Mouse (Mus musculus): ENCODE data around the gene Xpnpep3. TPM values are rescaled to one million over a fixed set of nuclear protein-coding genes. Genes with fewer than 3 reads are reported as not detected.
A peak's percentile ranks its signal among the peaks of the same experiment; 100 is the strongest.

Gene Xpnpep3
- polyA plus RNA-seq, 1 experiment from 2014 or later = 13.8 TPM

GRCm38 (mm10) chr15:81438345-81438744 lies 38.4 kb downstream of the Xpnpep3 start:
- DNase-seq (ENCODE audit: low read depth, low spot score) (no peak), ATAC-seq (no peak)
- CTCF ChIA-PET = no interaction called here
- POLR2A ChIA-PET = no interaction called here
- no peak for TF ChIP-seq CTCF (IDR thresholded peaks at IDR 0.05)
- in situ Hi-C loops (cut with MboI; ENCODE audit: low pct_unique_long_range_greater_than_20kb) = no loop called here
- no peaks in the 10 kb centered on the region for H3K27me3 ChIP-seq

GRCm38 (mm10) chr15:81439236-81439635 lies 39.3 kb downstream of the Xpnpep3 start:
- DNase-seq (ENCODE audit: low read depth, low spot score) = no peak
- no peak for TF ChIP-seq CTCF (IDR thresholded peaks at IDR 0.05)
- no peaks in the 10 kb centered on the region for H3K27me3 ChIP-seq
- ChIA-PET CTCF (no interaction called here), POLR2A (no interaction called here)
- ATAC-seq = no peak
- in situ Hi-C loops (cut with MboI; ENCODE audit: low pct_unique_long_range_greater_than_20kb) = no loop called here

GRCm38 (mm10) chr15:81448463-81448862 lies 48.5 kb downstream of the Xpnpep3 start:
- CTCF ChIA-PET = interaction anchor here (0.7 to 1.2 kb wide), 12 partner anchors 11 to 245 kb away, joined by 3 to 6 read pairs (median 3); partner anchors contain the start of gene L3mbtl2
- no peaks in the 10 kb centered on the region for H3K27me3 ChIP-seq
- ATAC-seq (peak; percentile 31), DNase-seq (ENCODE audit: low read depth, low spot score) (peak; percentile 28)
- TF ChIP-seq CTCF (IDR thresholded peaks at IDR 0.05) = peak; percentile 78
- POLR2A ChIA-PET = no interaction called here
- in situ Hi-C loops (cut with MboI; ENCODE audit: low pct_unique_long_range_greater_than_20kb) = loop anchor here (10.0 kb wide), 1 partner anchor 226 kb away; no protein-coding TSS in a partner anchor

GRCm38 (mm10) chr15:81461523-81461922 lies 61.6 kb downstream of the Xpnpep3 start:
- TF ChIP-seq CTCF (IDR thresholded peaks at IDR 0.05) = no peak
- no peaks in the 10 kb centered on the region for H3K27me3 ChIP-seq
- ChIA-PET POLR2A (no interaction called here), CTCF (no interaction called here)
- no peak for DNase-seq (ENCODE audit: low read depth, low spot score)
- ATAC-seq = no peak
- in situ Hi-C loops (cut with MboI; ENCODE audit: low pct_unique_long_range_greater_than_20kb) = loop anchor here (5.0 kb wide), 1 partner anchor 126 kb away; the partner anchor contains the start of gene Ep300

GRCm38 (mm10) chr15:81465016-81465660 lies 65.2 kb downstream of the Xpnpep3 start:
- DNase-seq (ENCODE audit: low read depth, low spot score) = no peak
- in situ Hi-C loops (cut with MboI; ENCODE audit: low pct_unique_long_range_greater_than_20kb) = no loop called here
- ATAC-seq = no peak
- H3K27me3 ChIP-seq = no peaks in the 10 kb centered on the region
- TF ChIP-seq CTCF (IDR thresholded peaks at IDR 0.05) = no peak
- CTCF ChIA-PET = no interaction called here
- POLR2A ChIA-PET = no interaction called here

- peak; percentile 89 for DNase-seq (ENCODE audit: low read depth, low spot score)
- ChIA-PET CTCF (no interaction called here), POLR2A (interaction anchor here (0.7 to 1.0 kb wide), 3 partner anchors 23 to 199 kb away, joined by 3 to 4 read pairs (median 3); no protein-coding TSS in a partner anchor)
- no peaks in the 10 kb centered on the region for H3K27me3 ChIP-seq
- TF ChIP-seq CTCF (IDR thresholded peaks at IDR 0.05) = no peak
- in situ Hi-C loops (cut with MboI; ENCODE audit: low pct_unique_long_range_greater_than_20kb) = no loop called here
- peak; percentile 88 for ATAC-seq
These were observed 66.2 kb downstream of the Xpnpep3 start, which contains the start of gene Rbx1 for GRCm38 (mm10) chr15:81465901-81466737. Gene Rbx1, plus strand, starts transcription at chr15:81466296.

GRCm38 (mm10) chr15:81466738-81467113 lies 66.8 kb downstream of the Xpnpep3 start:
- ChIA-PET CTCF (no interaction called here), POLR2A (interaction anchor here (0.7 to 1.0 kb wide), 3 partner anchors 24 to 198 kb away, joined by 3 to 4 read pairs (median 3); no protein-coding TSS in a partner anchor)
- H3K27me3 ChIP-seq = no peaks in the 10 kb centered on the region
- ATAC-seq (peak; percentile 13), DNase-seq (ENCODE audit: low read depth, low spot score) (no peak)
- TF ChIP-seq CTCF (IDR thresholded peaks at IDR 0.05) = no peak
- in situ Hi-C loops (cut with MboI; ENCODE audit: low pct_unique_long_range_greater_than_20kb) = no loop called here

- in situ Hi-C loops (cut with MboI; ENCODE audit: low pct_unique_long_range_greater_than_20kb) = no loop called here
- ChIA-PET POLR2A (no interaction called here), CTCF (no interaction called here)
- H3K27me3 ChIP-seq = no peaks in the 10 kb centered on the region
- TF ChIP-seq CTCF (IDR thresholded peaks at IDR 0.05) = no peak
- ATAC-seq (no peak), DNase-seq (ENCODE audit: low read depth, low spot score) (no peak)
These were observed 70.8 kb downstream of the Xpnpep3 start for GRCm38 (mm10) chr15:81470735-81471134.

- DNase-seq (ENCODE audit: low read depth, low spot score) = no peak
- in situ Hi-C loops (cut with MboI; ENCODE audit: low pct_unique_long_range_greater_than_20kb) = no loop called here
- H3K27me3 ChIP-seq = no peaks in the 10 kb centered on the region
- no peak for TF ChIP-seq CTCF (IDR thresholded peaks at IDR 0.05)
- ATAC-seq = no peak
- ChIA-PET CTCF (no interaction called here), POLR2A (no interaction called here)
These were observed 72.3 kb downstream of the Xpnpep3 start for GRCm38 (mm10) chr15:81472256-81472655.

GRCm38 (mm10) chr15:81475654-81476053 lies 75.7 kb downstream of the Xpnpep3 start:
- DNase-seq (ENCODE audit: low read depth, low spot score) (no peak), ATAC-seq (no peak)
- in situ Hi-C loops (cut with MboI; ENCODE audit: low pct_unique_long_range_greater_than_20kb) = no loop called here
- CTCF ChIA-PET = no interaction called here
- no peaks in the 10 kb centered on the region for H3K27me3 ChIP-seq
- POLR2A ChIA-PET = no interaction called here
- TF ChIP-seq CTCF (IDR thresholded peaks at IDR 0.05) = no peak

- ATAC-seq = no peak
- no peaks in the 10 kb centered on the region for H3K27me3 ChIP-seq
- TF ChIP-seq CTCF (IDR thresholded peaks at IDR 0.05) = no peak
- in situ Hi-C loops (cut with MboI; ENCODE audit: low pct_unique_long_range_greater_than_20kb) = no loop called here
- no peak for DNase-seq (ENCODE audit: low read depth, low spot score)
- CTCF ChIA-PET = interaction anchor here (1.9 kb wide), 1 partner anchor 9 kb away, joined by 7 read pairs; no protein-coding TSS in a partner anchor
- POLR2A ChIA-PET = no interaction called here
These were observed 76.7 kb downstream of the Xpnpep3 start for GRCm38 (mm10) chr15:81476597-81476996.
